Mouse (Mus musculus): ENCODE measurements around the gene Gtf2ird2.

DNA sequence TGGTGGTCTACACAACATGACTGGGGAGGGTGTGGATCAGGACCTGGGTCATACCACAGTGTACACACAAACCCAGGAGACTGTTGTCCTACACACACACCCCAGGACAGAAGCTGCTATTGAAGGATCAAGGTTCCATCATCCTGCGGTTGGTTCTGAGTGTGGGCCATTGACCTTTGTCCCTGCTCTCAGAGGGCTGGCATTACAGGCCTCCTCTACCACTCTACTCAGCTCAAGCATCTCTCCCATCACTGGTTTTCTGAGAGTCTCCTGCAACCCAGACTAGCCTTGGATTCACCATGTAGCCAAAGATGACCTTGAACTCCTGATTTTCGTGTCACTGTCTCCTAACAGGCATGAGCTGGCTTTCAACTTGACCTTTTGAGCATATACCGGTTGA is 52.4 kb downstream of the Gtf2ird2 start:
- TF ChIP-seq CTCF (IDR thresholded peaks at IDR 0.05; ENCODE audit: control insufficient read depth, insufficient read depth, insufficient replicate concordance, low read depth, low read length) (no peak), POLR2A (IDR thresholded peaks at IDR 0.05; ENCODE audit: control insufficient read depth, low read depth, low read length) (no peak)
